Mouse (Mus musculus) heart, embryonic 15.5 days (tissue): ENCODE data around the gene Gne. TPM values are rescaled to one million over a fixed set of nuclear protein-coding genes. Genes with fewer than 3 reads are reported as not detected.

Source experiments
- ATAC-seq: fragments of 200-750 bp; cut with Nextera tagmentation; replicated peaks from 2 replicates; pipeline ENCODE4 v1.8.0; 2017; ENCODE audit warnings: low read depth, moderate TSS enrichment; ENCODE audit not compliant: insufficient number of reproducible peaks, insufficient read depth, low FRiP score
- H3K27ac ChIP-seq: fragments of 300-500 bp; sonication (generic); 2 replicates; pipeline ENCODE4 v1.5.1; 2015; ENCODE audit warnings: mild to moderate bottlenecking, inconsistent platforms
- H3K27me3 ChIP-seq: fragments of 300-500 bp; sonication (generic); 2 replicates; pipeline ENCODE4 v1.6.1; 2015; ENCODE audit warnings: inconsistent platforms
- H3K36me3 ChIP-seq: fragments of 300-500 bp; sonication (generic); 2 replicates; pipeline ENCODE4 v1.6.1; 2015; ENCODE audit warnings: mild to moderate bottlenecking, inconsistent platforms
- H3K4me1 ChIP-seq: fragments of 300-500 bp; sonication (generic); replicated peaks from 2 replicates; pipeline ENCODE4 v1.6.1; 2015; ENCODE audit warnings: inconsistent platforms
- H3K4me2 ChIP-seq: fragments of 300-500 bp; sonication (generic); 2 replicates; pipeline ENCODE4 v1.6.1; 2015; ENCODE audit warnings: inconsistent platforms, mild to moderate bottlenecking, moderate library complexity
- H3K4me3 ChIP-seq: fragments of 300-500 bp; sonication (generic); 2 replicates; pipeline ENCODE4 v1.5.1; 2015; ENCODE audit warnings: mild to moderate bottlenecking, inconsistent platforms
- H3K9ac ChIP-seq: fragments of 300-500 bp; sonication (generic); 2 replicates; pipeline ENCODE4 v1.6.1; 2015; ENCODE audit warnings: mild to moderate bottlenecking, inconsistent platforms
- H3K9me3 ChIP-seq: fragments of 300-500 bp; sonication (generic); replicated peaks from 2 replicates; pipeline ENCODE4 v1.6.1; 2016; ENCODE audit warnings: inconsistent platforms
- WGBS: fragments of 180-500 bp; shearing (Covaris S2); methylation state at CpG from one replicate; pipeline ENCODE4 v1.1.7; 2015; ENCODE audit warnings: mixed read lengths; 5-methylcytosine and 5-hydroxymethylcytosine counted together
- polyA plus RNA-seq: library from polyadenylated mRNA; unstranded; fragments of >200 nt; fragmentation: Nextera tagmentation; extraction: Ambion mirVana; gene quantifications from 2 replicates; pipeline ENCODE4 v1.2.1, GENCODE M21; 2015

Gene Gne
- polyA plus RNA-seq, 1 experiment from 2014 or later, result 27.3 TPM

DNA sequence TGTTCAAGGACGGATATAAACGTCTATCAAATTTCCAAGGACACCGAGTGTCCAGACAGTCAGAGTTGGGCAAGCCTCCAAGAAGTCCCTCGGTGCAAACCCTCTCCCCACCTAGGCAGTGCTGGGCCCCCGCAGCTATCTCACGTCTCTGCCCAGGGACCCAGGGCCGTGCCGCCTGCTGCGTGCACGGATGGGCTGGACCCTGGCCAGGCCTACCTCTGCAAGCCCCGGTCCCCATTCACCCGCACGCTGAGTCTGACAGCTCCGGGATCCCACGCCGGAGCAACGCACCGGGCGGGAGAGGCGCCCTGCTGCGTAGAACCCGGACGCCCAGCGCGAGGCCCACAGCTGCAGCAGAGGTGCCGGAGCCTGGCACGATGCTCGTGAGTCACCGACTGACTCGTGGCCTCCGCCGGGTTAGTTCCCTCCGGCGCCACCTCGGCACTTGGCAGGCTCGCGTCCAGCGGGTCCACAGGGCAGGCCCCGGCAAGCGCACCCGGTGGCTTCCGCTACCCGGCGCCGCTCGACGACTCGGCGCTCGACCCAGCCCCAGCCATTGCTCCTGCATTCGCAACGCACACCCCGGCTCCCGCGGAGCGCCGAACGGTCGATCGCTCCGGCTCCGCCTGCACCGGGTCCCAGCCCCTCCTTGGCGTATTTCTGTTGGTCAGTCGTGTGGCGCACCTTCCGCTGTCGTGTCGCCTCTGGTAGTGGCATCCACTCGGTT lies 11.7 kb downstream of the Gne start:
- no peaks in the 10 kb centered on the region for H3K9me3 ChIP-seq
- WGBS, result under 1% methylated on average over 67 of the region's 70 CpGs
- peak overlapping the region; percentile 85 for H3K9ac ChIP-seq
- no peaks in the 10 kb centered on the region for H3K27me3 ChIP-seq
- H3K4me2 ChIP-seq, result peak overlapping the region; percentile 81
- H3K4me1 ChIP-seq, result peaks cover 38% of the 10 kb centered on the region
- no peaks in the 10 kb centered on the region for H3K36me3 ChIP-seq
- H3K27ac ChIP-seq, result peak overlapping the region; percentile 96
- peak; percentile 96 for ATAC-seq
- H3K4me3 ChIP-seq, result peak overlapping the region; percentile 85

DNA sequence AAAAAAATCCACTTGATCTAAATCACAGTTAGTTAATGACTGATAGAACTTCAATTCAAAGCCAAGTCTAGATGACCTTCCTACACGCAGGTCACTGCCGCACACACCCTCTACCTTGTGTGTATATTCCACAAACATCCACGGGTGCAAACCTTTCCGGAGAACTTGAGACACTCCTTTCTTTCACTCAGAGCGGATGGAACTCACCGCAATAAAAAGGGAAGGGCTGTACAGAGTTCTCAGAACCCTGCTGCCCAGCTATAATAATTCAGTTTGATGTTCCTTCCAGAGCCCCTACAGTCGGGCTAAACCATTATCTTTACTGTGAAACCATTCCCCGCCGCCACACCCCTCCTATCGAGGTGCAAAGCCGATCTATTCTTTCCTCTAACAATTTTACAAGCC lies 12.2 kb downstream of the Gne start:
- H3K4me3 ChIP-seq, result peak overlapping the region; percentile 85
- peak overlapping the region; percentile 81 for H3K4me2 ChIP-seq
- H3K36me3 ChIP-seq, result no peaks in the 10 kb centered on the region
- peak overlapping the region; percentile 85 for H3K9ac ChIP-seq
- peak; percentile 7; the same call in 1 of the 2 replicates for ATAC-seq
- WGBS, result 3% methylated on average over 11 of the region's 11 CpGs
- H3K27me3 ChIP-seq, result no peaks in the 10 kb centered on the region
- H3K27ac ChIP-seq, result peak overlapping the region; percentile 96
- peaks cover 40% of the 10 kb centered on the region for H3K4me1 ChIP-seq
- no peaks in the 10 kb centered on the region for H3K9me3 ChIP-seq

DNA sequence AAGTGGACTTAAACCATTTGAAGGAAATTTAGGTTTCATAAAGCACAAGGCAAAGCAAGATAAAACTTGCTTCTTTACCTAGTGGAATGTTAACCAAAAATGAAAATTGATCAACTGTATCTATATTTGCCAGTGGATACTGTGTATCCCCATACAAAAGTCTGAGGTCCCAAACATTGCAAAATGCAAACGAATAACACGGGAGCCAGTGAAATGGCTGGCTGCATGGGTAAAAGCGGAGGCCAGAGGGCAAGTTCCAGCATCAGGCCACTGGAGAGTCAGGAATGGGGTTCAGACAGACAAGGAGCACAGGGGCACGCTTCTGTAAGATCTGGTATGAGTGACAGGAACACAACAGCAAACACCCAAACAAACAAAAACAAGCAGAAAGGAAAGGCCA lies 13.3 kb downstream of the Gne start:
- 64% methylated on average over 4 of the region's 4 CpGs for WGBS

DNA sequence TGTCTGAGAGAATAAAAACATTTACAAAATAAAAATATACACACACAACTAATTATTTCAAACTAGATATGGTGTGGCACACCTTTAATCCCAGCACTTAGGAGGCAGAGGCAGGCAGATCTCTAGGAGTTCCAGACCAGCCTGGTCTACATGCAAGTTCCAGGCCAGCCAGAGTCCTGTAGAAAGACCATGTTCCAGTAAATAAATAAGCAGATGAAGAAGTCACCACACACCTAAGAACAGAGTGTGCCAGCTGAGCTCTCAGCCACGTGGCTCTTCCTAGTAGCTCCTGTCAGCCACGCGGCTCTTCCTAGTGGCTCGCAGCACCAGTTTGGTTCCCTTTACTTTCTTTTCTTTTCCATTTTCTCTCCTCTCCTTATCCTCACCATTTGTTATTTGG lies 14.6 kb downstream of the Gne start:
- ATAC-seq, result no peak
- no peaks in the 10 kb centered on the region for H3K36me3 ChIP-seq
- H3K4me3 ChIP-seq, result no peak overlapping the region
- H3K4me2 ChIP-seq, result no peak overlapping the region; the same call in 1 of the 2 replicates
- peaks cover 44% of the 10 kb centered on the region for H3K4me1 ChIP-seq
- peak overlapping the region; percentile 29; the same call in 1 of the 2 replicates for H3K27ac ChIP-seq
- H3K9ac ChIP-seq, result no peak overlapping the region
- H3K9me3 ChIP-seq, result no peaks in the 10 kb centered on the region
- no peaks in the 10 kb centered on the region for H3K27me3 ChIP-seq
- WGBS, result 95% methylated on average over 4 of the region's 4 CpGs

More for the DNA sequence above, 13.3 kb downstream of the Gne start:
- Histone ChIP-seq H3K27ac (peak overlapping the region; percentile 96), H3K9ac (peak overlapping the region; percentile 85; the same call in 1 of the 2 replicates), H3K4me1 (peaks cover 40% of the 10 kb centered on the region), H3K9me3 (no peaks in the 10 kb centered on the region), H3K36me3 (no peaks in the 10 kb centered on the region), H3K27me3 (no peaks in the 10 kb centered on the region), H3K4me2 (peak overlapping the region; percentile 81), H3K4me3 (peak overlapping the region; percentile 85)
- ATAC-seq, result no peak

DNA sequence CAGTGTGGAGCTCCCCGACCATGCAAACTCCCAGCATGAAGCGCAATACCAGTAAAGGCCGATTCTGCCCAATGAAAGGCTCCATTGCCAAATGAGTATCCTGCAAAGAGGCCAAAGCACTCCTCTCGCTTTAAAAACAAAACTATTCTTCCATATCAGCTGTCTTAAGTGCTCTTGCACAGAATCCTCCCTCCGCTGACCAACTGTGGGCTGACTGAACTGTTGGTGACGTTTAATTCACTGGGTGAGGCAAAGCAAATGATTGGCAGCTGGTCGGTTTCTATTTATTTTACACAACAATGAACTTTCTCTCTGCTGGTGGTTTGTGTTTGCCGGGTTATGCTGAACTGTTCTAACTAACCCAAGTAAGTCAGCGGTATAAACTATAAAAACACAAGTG lies 15.2 kb downstream of the Gne start:
- H3K27me3 ChIP-seq, result no peaks in the 10 kb centered on the region
- H3K27ac ChIP-seq, result peak overlapping the region; percentile 67
- peak overlapping the region; percentile 47 for H3K4me2 ChIP-seq
- H3K9ac ChIP-seq, result 0 out of 2 replicates have a peak overlapping the region, but pooled peaks have one; percentile 2
- WGBS, result 38% methylated on average over 9 of the region's 9 CpGs
- ATAC-seq, result no peak
- H3K9me3 ChIP-seq, result no peaks in the 10 kb centered on the region
- no peaks in the 10 kb centered on the region for H3K36me3 ChIP-seq
- peak overlapping the region; percentile 17 for H3K4me3 ChIP-seq
- H3K4me1 ChIP-seq, result peaks cover 44% of the 10 kb centered on the region

DNA sequence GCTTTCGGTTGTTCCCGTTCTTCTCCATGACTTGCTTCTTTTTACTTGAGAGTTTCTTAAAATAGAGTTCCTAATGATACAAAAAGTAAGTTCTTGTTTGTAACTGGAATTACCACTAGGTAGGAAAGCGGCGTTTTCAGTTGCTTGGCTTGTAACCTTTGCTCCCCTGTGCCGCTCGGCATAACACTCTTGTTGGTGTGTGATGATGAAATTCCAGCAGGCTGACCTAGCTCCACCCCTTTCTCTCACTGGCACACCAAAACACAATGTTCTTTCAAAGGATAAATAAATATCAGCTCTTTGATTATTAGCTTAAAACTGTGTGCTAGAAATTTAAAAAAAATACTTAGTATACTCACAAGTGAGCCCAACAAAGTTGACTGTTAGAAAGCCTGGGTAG lies 17.1 kb downstream of the Gne start:
- ATAC-seq, result no peak
- H3K4me1 ChIP-seq, result peaks cover 37% of the 10 kb centered on the region
- H3K27me3 ChIP-seq, result no peaks in the 10 kb centered on the region
- no peaks in the 10 kb centered on the region for H3K9me3 ChIP-seq
- no peak overlapping the region for H3K27ac ChIP-seq
- 74% methylated on average over 6 of the region's 6 CpGs for WGBS
- H3K4me3 ChIP-seq, result no peak overlapping the region
- no peak overlapping the region for H3K9ac ChIP-seq
- no peak overlapping the region for H3K4me2 ChIP-seq
- peaks cover 10% of the 10 kb centered on the region for H3K36me3 ChIP-seq

DNA sequence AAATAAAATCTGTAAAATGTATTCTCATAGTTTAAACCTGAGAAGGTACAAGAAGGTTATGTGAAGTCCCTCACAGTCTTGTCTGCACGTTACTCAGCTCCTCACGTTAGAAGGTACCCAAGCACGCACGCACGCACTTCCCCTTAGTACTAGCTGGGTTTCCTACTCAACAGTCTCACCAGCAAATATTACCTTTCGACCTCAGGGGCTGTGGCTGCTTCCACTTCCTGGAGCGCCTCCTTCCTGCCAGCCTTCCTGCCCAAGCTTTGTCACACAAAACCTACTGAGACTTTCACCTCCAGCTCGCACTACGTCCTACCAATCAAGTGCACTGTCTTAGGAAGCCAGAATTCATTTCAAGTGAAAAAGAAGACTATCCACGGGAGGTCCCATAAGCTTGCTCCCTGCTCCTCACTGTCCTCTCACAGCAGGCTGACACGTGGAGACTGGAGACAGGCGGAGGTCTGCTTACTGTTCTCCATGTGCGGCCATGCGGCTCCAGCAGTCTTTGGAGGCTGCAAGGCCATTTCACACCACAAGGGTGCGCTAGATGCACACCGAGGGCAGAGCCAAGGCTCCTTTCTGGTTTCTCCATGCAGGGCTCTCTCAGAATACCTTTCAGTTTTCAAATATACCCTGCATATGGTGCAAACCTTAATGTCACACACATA lies 18.5 kb downstream of the Gne start:
- Histone ChIP-seq H3K4me2 (peak overlapping the region; percentile 42), H3K27ac (peak overlapping the region; percentile 37; the same call in 1 of the 2 replicates), H3K9ac (no peak overlapping the region), H3K9me3 (no peaks in the 10 kb centered on the region), H3K27me3 (no peaks in the 10 kb centered on the region), H3K4me3 (no peak overlapping the region; the same call in 1 of the 2 replicates), H3K36me3 (peaks cover 10% of the 10 kb centered on the region), H3K4me1 (peaks cover 31% of the 10 kb centered on the region)
- ATAC-seq, result peak; percentile 76
- 31% methylated on average over 16 of the region's 16 CpGs for WGBS

DNA sequence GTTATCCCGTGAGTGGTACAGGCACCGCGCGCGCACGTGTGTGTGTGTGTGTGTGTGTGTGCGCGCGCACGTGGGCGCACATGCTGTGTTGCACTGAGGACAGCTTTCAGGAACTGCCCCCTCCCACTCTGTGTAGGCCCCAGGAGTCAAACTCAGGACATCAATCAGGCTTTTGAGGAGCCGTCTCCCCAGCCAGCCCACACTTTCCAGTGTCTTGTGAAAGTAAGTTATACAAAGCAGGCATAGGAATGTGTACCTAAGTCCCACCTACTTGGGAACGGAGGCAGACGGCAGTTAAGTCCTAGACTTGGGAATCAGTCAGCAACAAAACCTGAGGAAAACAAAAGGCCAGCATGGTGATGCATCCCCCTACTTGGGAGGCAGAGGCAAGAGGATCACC lies 21.2 kb downstream of the Gne start:
- Histone ChIP-seq H3K4me2 (no peak overlapping the region), H3K27me3 (no peaks in the 10 kb centered on the region), H3K4me3 (no peak overlapping the region), H3K9ac (no peak overlapping the region), H3K9me3 (no peaks in the 10 kb centered on the region), H3K27ac (no peak overlapping the region), H3K4me1 (peaks cover 11% of the 10 kb centered on the region), H3K36me3 (peaks cover 22% of the 10 kb centered on the region)
- WGBS, result 87% methylated on average over 14 of the region's 14 CpGs
- ATAC-seq, result no peak

DNA sequence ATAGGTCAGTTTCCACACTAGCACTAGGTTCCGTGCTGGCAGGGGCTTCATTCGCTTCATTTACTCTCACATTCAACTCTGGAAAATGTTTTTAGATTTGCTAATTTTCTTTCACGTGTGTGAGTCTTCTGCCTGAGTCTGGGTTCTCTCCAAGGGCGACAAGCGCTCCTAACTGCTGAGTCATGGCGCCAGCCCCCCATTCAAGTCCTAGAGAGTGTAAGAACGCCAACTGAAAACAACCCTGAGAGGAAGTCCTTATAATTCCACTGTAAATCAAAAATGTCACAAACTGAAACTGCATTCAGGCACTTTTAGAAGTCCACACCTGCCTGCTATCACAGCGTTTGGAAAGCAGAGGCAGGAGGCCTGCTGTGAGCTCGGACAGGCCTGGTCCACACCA lies 21.9 kb downstream of the Gne start:
- no peak for ATAC-seq
- H3K4me1 ChIP-seq, result peaks cover 8% of the 10 kb centered on the region
- no peak overlapping the region for H3K9ac ChIP-seq
- WGBS, result 70% methylated on average over 9 of the region's 9 CpGs
- peaks cover 22% of the 10 kb centered on the region for H3K36me3 ChIP-seq
- H3K4me3 ChIP-seq, result no peak overlapping the region
- no peak overlapping the region for H3K4me2 ChIP-seq
- no peaks in the 10 kb centered on the region for H3K27me3 ChIP-seq
- no peaks in the 10 kb centered on the region for H3K9me3 ChIP-seq
- no peak overlapping the region for H3K27ac ChIP-seq

DNA sequence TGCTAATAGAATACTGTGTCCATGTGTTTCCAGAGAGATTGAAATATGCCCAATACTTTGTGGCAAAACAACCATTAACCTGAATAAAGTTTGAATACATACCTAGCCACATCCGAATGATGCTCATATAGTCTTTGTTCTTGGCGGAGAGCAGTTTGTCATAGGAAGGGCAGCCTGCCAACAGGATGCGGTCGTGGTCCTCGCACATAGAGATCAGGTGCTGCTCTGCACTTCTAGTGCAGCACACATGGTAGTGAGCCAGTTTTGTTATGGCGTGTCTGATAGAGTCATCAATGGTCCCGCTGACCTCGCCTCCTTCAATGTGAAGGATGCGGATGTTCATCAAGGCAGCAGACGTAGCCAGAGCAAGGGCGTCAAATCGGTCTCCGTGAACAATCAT lies 24.3 kb downstream of the Gne start:
- Histone ChIP-seq H3K4me3 (no peak overlapping the region), H3K4me1 (peaks cover 5% of the 10 kb centered on the region), H3K36me3 (peaks cover 22% of the 10 kb centered on the region), H3K27me3 (no peaks in the 10 kb centered on the region), H3K9ac (no peak overlapping the region), H3K4me2 (no peak overlapping the region), H3K27ac (no peak overlapping the region), H3K9me3 (no peaks in the 10 kb centered on the region)
- ATAC-seq, result no peak
- 91% methylated on average over 13 of the region's 13 CpGs for WGBS

DNA sequence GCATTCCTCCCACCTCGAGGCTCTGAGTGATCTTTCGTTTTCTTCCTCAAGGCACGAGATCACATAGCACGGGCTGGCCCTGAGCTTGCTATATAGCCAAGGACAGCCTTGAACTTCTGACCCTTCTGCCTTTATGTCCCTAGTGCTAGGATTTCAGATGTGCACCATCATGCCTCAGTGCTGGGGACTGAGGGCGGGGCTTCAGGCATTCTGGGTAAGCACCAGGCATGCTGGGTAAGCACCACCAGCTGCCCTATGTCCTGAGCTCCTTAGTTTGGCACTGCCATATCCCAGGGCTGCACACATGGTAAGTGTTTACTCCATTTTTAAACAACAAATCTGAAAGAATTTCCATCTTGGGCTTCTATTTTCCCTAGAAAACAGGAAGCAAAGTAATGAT lies 34.2 kb downstream of the Gne start:
- Histone ChIP-seq H3K4me2 (no peak overlapping the region), H3K27ac (no peak overlapping the region), H3K4me1 (peaks cover 4% of the 10 kb centered on the region), H3K4me3 (no peak overlapping the region), H3K9me3 (no peaks in the 10 kb centered on the region), H3K27me3 (no peaks in the 10 kb centered on the region), H3K9ac (no peak overlapping the region), H3K36me3 (peaks cover 51% of the 10 kb centered on the region)
- WGBS, result 92% methylated on average over 5 of the region's 5 CpGs
- no peak for ATAC-seq
